Mouse (Mus musculus): ENCODE data around the gene Tns1.

GRCm38 (mm10) chr1:74036560-74037390, 87.5 kb downstream of the Tns1 start:
- no peak for TF ChIP-seq POLR2A (IDR thresholded peaks at IDR 0.05; ENCODE audit: low read depth, low read length)
- no peak for TF ChIP-seq EP300 (IDR thresholded peaks at IDR 0.05; ENCODE audit: low read length)
- no peak for TF ChIP-seq HCFC1 (IDR thresholded peaks at IDR 0.05; ENCODE audit: low read depth, low read length)
- TF ChIP-seq CTCF (conservative IDR thresholded peaks at IDR 0.05 in 1 of 2, IDR thresholded peaks at IDR 0.05 in 1 of 2; ENCODE audit: low read depth in 2 of 2, low read length in 2 of 2), result peak in 1 of 2 experiments; percentile 18; a peak in 1 of 4 replicates
- no peak for TF ChIP-seq MXI1 (IDR thresholded peaks at IDR 0.05; ENCODE audit: low read depth, low read length)
- TF ChIP-seq UBTF (IDR thresholded peaks at IDR 0.05; ENCODE audit: low read depth, low read length), result no peak
- TF ChIP-seq ZC3H11A (IDR thresholded peaks at IDR 0.05; ENCODE audit: low read depth, low read length), result no peak
- no peak for TF ChIP-seq MAFK (IDR thresholded peaks at IDR 0.05; ENCODE audit: insufficient replicate concordance, low read length)
- no peak for TF ChIP-seq TBP (conservative IDR thresholded peaks at IDR 0.05; ENCODE audit: low read depth, low read length)
- no peak for TF ChIP-seq RAD21 (IDR thresholded peaks at IDR 0.05; ENCODE audit: low read depth, low read length)

Measured in CH12.LX (cell line).